Mouse (Mus musculus) naive thymus-derived CD4-positive, alpha-beta T cell, adult 2 months (primary cell): ENCODE data around the gene Ndufab1.

Source experiments
- DNase-seq: peaks from one replicate; pipeline ENCODE4 v3.0.0-alpha.2; 2011; ENCODE audit warnings: low read depth

Gene Ndufab1

GRCm38 (mm10) chr7:122067517-122068381, 33.9 kb downstream of the Ndufab1 start:
- DNase-seq, result peak; percentile 35

- DNase-seq, result peak; percentile 95
Observed at GRCm38 (mm10) chr7:122066945-122067516, 34.7 kb downstream of the Ndufab1 start, which contains the start of the genes Ubfd1 and Ears2. Gene Ubfd1, plus strand, starts transcription at chr7:122067175. Gene Ears2, minus strand, starts transcription at chr7:122067263.

- no peak for DNase-seq
Observed at GRCm38 (mm10) chr7:122066102-122066944, 35.4 kb downstream of the Ndufab1 start.

- DNase-seq, result no peak
Observed at GRCm38 (mm10) chr7:122065656-122066055, 36.0 kb downstream of the Ndufab1 start.

GRCm38 (mm10) chr7:122056633-122057032, 45.1 kb downstream of the Ndufab1 start:
- no peak for DNase-seq

GRCm38 (mm10) chr7:122050834-122051233, 50.9 kb downstream of the Ndufab1 start:
- DNase-seq, result no peak

GRCm38 (mm10) chr7:122048191-122048590, 53.5 kb downstream of the Ndufab1 start:
- no peak for DNase-seq

GRCm38 (mm10) chr7:122046813-122047212, 54.9 kb downstream of the Ndufab1 start:
- DNase-seq, result no peak

- no peak for DNase-seq
Observed at GRCm38 (mm10) chr7:122045711-122046110, 56.0 kb downstream of the Ndufab1 start.

- DNase-seq, result no peak
Observed at GRCm38 (mm10) chr7:122045181-122045634, 56.5 kb downstream of the Ndufab1 start.

- DNase-seq, result no peak
Observed at GRCm38 (mm10) chr7:122044106-122044505, 57.6 kb downstream of the Ndufab1 start.
